Comparison of ENCODE assay signal across 8 mouse cellular contexts in genomic region chr9:59655958-59656634, GRCm38 (mm10). TPM values are rescaled to one million over a fixed set of nuclear protein-coding genes. Genes with fewer than 3 reads are reported as not detected.
A peak's percentile ranks its signal among the peaks of the same experiment; 100 is the strongest.
DNase-seq lines count a peak whose midpoint lies in the region; ATAC-seq lines count a peak whose summit lies in the region.

Gene Pkm (plus strand): TSS chr9:59656368.

- WGBS in hindbrain, embryonic 15.5 days: under 1% methylated on average over 45 of the region's 46 CpGs

- ATAC-seq in hindbrain, embryonic 15.5 days (ENCODE audit: low FRiP score, low read depth): peak; percentile 91

- peaks cover 8% of the 10 kb centered on the region for H3K36me3 ChIP-seq in hindbrain, embryonic 15.5 days

- no peaks in the 10 kb centered on the region for H3K9me3 ChIP-seq in hindbrain, embryonic 15.5 days

- DNase-seq in T-cell, adult 2 months (ENCODE audit: low spot score): peak; percentile 96
- peak; percentile 97 to 98 for DNase-seq in cerebellum, postnatal 36 days
- DNase-seq in frontal cortex, postnatal 36 days (ENCODE audit: low spot score in 2 of 2): peak; percentile 96 to 98
- peak; percentile 95 for DNase-seq in left cerebral cortex, adult 11 months (ENCODE audit: low spot score)
- DNase-seq in lung, postnatal 4 days: peak; percentile 97
- DNase-seq in retina, postnatal 7 days (ENCODE audit: low read depth, low spot score): peak; percentile 98
- peak; percentile 92 for DNase-seq in urinary bladder, adult 2 months (ENCODE audit: low spot score)

- H3K27ac ChIP-seq in hindbrain, embryonic 15.5 days (replicated peaks): peak within 1 kb of the TSS; percentile 94

- H3K27me3 ChIP-seq in hindbrain, embryonic 15.5 days: no peaks in the 10 kb centered on the region

- H3K4me2 ChIP-seq in hindbrain, embryonic 15.5 days: peak within 1 kb of the TSS; percentile 73

- peaks cover 39% of the 10 kb centered on the region for H3K4me1 ChIP-seq in hindbrain, embryonic 15.5 days (replicated peaks)

- H3K4me3 ChIP-seq in hindbrain, embryonic 15.5 days: peak within 1 kb of the TSS; percentile 60

- H3K9ac ChIP-seq in hindbrain, embryonic 15.5 days: peak within 1 kb of the TSS; percentile 80

RNA-seq across cellular contexts. Expression of gene Pkm, which starts in this region (rescaled TPM):
- 1,018 and 1,098 TPM in 2 replicates for polyA plus RNA-seq in hindbrain, embryonic 15.5 days (2015; fragmentation: Nextera tagmentation; extraction: Ambion mirVana)
- 888 and 1,061 TPM in 2 replicates for polyA plus RNA-seq in urinary bladder, adult 2 months (2012; rRNA removed)

Comparison
In these comparisons a context has a peak if more than half of its experiments do, and no peak if none do; other contexts are left out.
1. Peak in every context shown above with its lines: DNase-seq, ATAC-seq, H3K4me3 ChIP-seq and H3K27ac ChIP-seq.